Mouse (Mus musculus) lung, postnatal 14 days (tissue): Measurements from ENCODE around the gene Trip10.
"Not testable (repeated sequence)": the region's sequence is repeated elsewhere in the genome, so short reads cannot be mapped to it uniquely, and the experiment has no call there.

Source experiments
- DNase-seq: peaks from one replicate; pipeline ENCODE4 v3.0.0; 2021

Gene Trip10

GRCm38 (mm10) chr17:57264972-57265945 is 16.0 kb downstream of the Trip10 start:
- peak; percentile 91 for DNase-seq

GRCm38 (mm10) chr17:57267556-57268126 is 18.4 kb downstream of the Trip10 start:
- no peak for DNase-seq

DNA sequence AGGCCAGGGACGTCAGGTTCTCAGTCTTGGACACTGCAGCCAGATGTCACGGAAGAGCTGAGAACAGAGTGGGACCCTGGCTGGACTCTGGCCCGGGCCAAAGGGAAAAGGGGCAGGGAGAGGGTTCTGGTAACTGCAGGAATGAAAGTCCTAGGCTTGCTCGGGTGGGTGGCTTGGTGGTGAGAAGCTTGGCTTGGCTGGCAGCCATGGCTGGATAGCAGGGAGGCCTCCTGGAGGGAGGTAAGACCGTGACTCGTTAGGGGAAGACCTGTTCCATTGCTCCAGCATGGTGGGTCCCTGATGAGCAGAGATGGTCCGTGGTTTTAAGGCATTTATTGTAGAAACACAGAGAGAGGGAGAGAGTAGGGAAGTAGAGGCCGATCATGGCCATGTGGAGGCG is 22.0 kb downstream of the Trip10 start:
- no peak for DNase-seq

DNA sequence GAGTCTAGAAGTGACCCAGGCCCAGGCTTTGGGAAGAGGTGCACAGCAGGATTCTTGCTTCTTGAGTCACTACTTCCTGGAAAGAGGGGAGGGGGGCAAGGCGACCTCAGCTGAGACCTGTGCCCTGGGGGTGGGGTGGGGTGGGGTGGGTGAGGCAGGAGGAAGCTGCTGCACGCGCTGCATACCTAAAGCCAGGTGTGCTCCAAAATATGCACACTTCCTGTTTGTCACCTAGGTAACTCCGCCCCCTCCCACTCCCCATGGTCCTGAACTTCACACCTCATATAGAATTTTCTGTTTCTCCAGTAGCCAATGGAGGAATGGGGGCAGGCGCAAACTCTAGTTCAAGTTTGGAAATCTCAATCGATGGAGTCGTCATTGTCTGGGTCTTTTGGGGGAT is 24.6 kb downstream of the Trip10 start:
- DNase-seq: no peak

- DNase-seq: no peak
These were observed 25.4 kb downstream of the Trip10 start for GRCm38 (mm10) chr17:57274686-57275085.

DNA sequence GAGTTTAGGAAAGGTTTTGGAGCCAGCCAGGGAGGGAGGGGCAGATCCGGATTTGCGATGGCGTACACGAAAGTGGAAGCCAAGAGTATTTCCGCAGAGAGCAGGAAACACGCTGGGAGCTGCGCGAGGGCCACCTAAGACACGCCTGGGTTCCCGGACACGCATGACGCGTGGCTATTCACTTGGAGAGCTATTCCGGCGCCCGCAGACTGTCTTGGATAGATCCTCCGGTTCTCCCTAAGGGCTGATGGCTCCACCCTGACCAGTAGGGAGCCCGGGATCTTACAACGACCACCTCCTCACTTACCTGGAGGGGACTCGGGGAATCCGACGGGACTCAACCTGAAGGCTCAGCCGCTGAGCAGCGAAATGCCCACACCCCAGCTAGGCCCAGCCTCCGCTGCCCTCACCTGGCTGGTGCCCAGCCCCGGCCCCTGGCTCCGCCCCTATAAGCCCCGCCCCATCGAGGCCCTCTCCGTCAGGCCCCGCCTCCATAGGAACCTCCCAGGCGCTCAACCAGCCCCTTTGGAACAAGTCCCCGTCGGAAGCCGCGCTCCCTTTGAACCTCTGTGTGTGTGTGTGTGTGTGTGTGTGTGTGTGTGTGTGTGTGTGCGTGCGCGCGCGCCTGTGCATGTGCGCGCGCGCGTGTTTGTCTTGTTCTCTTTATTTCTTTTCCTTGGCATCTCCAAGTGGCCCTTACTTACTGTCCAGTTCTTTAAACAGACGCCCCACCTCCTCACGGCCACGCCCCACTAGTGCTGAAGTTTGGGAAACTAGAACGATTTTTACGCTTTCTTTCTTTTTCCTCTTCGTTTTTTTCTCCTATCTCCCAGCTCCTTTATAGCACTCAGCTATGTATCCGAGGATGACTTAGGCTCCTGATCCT is 26.1 kb downstream of the Trip10 start:
- peak; percentile 96 for DNase-seq

DNA sequence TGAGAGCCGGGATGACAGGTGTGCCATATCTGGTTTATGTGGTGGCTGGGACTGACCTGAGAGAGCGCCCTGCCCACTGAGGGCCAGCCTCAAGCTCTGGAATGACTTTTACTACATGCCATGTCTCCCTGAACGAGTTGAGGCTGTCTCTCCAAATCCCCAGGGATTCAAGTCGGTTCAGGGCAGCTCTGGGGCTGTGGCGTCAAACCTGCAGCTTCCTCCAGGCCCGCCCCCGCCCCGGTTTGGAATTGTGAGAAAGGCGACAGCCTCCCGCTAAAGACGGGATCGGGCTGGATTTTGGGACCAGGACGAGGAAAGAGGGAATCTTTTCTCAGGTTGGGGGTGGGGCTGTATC is 26.7 kb downstream of the Trip10 start:
- no peak for DNase-seq

- DNase-seq: peak; percentile 85
These were observed 27.4 kb downstream of the Trip10 start for GRCm38 (mm10) chr17:57276634-57277121.

GRCm38 (mm10) chr17:57277598-57278261 is 28.5 kb downstream of the Trip10 start:
- not testable (repeated sequence) for DNase-seq

GRCm38 (mm10) chr17:57278537-57278936 is 29.3 kb downstream of the Trip10 start:
- DNase-seq: no peak

DNA sequence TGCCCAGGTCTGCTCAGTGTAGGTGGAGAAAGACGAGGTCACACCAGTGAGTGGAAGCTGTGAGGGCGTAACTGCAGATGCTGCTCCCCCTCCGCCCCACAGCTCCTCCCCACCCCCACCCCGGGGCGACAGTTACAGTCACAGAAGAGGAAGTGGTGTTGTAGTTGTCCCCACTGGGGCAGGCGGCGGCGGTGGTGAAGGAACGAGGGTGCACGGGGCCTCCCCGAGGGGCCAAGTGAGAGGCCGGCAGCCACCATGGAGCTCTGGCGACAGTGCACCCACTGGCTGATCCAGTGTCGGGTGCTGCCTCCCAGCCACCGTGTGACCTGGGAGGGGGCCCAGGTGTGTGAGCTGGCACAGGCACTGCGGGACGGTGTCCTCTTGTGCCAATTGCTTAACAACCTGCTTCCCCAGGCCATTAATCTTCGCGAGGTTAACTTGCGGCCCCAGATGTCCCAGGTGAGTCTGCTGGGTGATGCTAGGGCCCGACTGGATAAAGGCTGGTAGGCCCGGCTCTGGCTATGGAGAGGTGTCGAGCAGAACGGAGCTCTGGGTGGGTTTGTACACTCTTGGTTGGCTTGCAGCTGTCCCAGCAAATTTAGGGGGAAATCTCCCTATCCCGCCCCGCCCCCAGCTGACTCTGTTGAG is 29.8 kb downstream of the Trip10 start, which contains the start of gene Vav1:
Vav1 (plus strand) TSS at position 158 of the 648 bp plus-strand sequence.
- peak; percentile 57 for DNase-seq

DNA sequence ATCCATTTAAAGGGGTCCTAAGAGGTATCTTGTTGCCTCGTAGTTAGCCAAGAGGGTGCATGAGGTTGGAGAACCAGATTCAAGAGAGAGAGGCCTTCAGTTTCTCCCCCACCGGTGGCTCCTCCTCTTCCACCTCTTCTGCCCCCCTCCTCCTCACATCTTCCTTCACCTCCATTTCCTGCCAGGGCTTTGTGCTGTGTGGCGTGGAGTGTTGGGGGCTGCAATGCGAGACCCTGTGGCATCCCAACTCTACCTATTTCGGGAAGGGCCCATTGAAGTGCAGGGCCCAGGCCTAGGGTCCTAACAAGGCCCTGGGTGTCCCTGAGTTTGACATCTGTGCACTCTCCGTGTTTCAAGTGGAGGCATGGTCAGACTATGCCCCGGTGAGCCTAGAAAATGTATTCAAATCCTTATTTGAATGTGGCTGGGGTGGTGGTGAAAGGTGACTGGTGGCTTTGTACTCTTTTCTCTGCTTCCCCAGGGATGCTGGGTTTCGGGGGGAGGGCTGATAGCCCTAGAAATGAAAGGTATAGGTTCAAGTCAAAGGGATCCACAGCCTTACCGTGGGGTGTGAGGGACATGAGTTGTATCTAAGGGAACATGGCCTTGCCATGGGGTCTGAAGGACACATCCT is 30.5 kb downstream of the Trip10 start:
- no peak for DNase-seq

DNA sequence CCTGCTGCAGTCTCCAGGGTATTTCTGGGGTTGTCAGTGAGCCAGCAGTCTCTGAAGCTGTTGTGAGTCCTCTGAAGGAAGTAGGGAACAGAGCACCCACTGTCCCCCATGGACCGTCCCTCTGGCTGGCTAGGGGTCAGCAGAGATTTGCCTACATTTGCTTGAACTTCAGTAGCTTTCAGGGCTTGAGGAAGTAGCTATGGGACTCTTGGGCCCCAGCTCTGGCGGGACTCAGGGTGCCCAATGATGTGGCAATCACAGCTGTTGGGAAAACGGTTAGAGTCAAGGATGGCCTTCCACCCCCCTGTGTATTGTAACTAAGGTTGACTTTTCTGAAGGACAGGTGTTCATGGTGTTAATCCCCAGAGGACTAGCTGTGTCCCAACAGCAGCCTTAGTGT is 31.2 kb downstream of the Trip10 start:
- no peak for DNase-seq

DNA sequence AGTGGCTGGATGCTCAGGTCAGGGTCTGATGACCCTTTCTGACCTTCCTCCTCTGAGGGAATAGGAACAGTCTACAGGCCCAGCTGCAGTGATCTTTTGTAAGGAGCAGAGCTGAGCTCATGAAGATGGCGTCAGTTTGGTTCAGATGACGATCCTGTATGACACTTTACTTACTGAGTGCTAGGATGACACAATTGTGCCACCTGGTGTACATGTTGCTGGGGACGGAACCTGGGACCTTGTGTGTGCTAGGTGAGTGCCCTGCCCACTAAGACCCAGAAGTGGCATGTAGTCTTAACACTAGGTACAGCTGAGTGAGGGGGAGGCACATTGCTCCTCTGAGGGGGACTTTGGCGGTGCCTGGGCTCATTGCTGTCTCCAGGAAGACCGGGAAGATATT is 34.7 kb downstream of the Trip10 start:
- no peak for DNase-seq

- no peak for DNase-seq
These were observed 35.8 kb downstream of the Trip10 start for GRCm38 (mm10) chr17:57285077-57285476.

GRCm38 (mm10) chr17:57286718-57287355 is 37.6 kb downstream of the Trip10 start:
- DNase-seq: no peak

DNA sequence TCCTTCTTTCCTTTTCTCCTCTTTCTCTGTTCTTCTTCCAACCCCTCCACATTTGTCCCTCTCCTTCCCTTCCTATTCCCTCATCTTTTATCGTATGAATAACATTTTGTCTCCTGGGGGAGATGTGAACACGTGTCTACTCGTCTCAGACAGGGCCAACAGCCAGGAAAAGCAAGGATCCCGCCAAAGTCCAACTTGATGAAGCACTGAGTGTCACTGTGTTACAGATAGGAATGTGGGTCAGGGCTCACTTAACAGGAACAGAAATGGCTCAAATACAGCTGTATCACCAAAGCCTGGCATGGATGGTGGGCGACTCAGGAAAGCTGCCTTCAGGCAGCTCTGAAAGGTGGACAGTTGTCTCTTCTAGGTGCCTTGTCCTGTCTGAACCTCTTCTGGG is 40.0 kb downstream of the Trip10 start:
- no peak for DNase-seq

DNA sequence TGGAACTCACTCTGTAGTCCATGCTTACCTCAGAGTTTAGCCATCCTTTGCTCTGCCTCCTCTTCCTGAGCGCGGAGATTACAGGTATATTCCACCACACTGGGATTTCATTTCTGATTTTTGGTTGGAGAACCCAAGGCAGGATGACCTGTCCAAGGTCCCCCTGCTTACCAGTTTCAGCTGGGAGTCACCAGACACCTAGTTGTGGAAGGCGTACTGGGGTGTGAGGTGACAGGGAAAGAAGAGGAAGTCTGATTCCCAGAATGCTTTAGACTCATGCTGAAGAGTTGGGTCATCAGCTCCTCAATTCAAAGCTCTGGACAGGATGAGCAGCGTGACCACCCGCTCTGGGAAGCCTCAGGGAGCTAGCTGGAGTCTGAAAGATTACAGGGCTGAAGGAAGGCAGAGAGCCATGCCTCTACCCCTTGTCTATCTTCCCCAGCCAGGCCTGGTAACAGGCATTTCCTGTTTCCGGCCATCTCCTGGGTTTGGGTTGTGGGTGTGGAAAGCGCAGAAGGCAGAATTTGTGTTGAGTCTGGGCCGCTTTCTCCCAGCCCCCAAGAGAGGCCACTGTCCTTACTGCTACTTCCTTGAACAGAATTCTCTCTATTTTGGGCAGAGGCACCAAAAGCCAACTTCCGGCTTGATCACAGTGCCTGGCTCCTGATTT is 40.9 kb downstream of the Trip10 start:
- DNase-seq: no peak

- no peak for DNase-seq
These were observed 41.4 kb downstream of the Trip10 start for GRCm38 (mm10) chr17:57290671-57291055.

GRCm38 (mm10) chr17:57292302-57292701 is 43.0 kb downstream of the Trip10 start:
- DNase-seq: no peak
